Comparison of ENCODE assay signal across 10 mouse cellular contexts in the genomic region with DNA sequence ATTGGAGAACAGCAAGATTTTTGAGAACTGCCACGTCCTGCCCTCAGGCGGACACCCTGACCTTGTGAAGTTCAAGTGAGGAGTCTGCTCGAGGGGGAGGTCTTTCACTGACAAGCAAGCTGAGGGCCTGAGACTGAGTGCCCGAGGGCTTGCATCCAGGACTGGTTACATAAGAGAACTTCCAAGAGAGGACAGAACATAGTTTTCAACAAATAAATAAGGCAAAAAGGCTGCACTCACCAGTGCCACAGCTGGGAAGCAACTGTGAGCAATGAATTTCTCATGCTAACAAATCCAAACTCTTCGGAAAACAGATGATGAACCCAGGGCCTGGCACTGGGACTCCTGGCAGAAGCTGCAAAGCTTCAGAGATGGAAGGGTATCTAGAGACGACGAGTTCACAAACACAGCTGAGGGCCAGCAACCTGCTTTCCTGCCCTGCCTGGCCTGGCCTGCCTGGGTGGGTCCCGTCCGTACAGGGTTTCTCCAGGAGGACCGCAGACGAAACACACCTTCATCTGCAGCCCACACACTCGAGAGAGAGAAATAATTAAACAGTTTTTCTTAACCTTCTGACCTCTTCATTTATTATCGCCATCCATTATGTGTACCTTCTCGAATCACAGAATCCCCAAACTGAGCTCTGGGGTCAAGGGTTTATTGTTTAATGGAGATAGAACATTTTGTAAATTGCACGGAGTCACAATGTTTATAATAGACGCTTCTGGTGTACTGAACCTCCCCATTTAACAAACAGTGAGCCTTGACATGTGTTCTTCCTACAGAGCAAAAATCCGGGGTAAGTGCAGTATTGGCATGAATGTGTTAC.
A peak's percentile ranks its signal among the peaks of the same experiment; 100 is the strongest.
DNase-seq lines count a peak whose midpoint lies in the region; ATAC-seq lines count a peak whose summit lies in the region.
"Had no signal": no experiment of that assay in that cellular context is flagged by ENCODE, and none has a peak within 500 bp of the region (broad histone marks: within the 10 kb centered on the region; RNA-seq: fewer than 3 reads in every experiment).

No protein-coding gene starts in this region.

- 0 out of 2 replicates have a peak overlapping the region, but pooled peaks have one; percentile 42 for H3K27ac ChIP-seq in lung, embryonic 15.5 days

- no peaks in the 10 kb centered on the region for H3K36me3 ChIP-seq in lung, embryonic 15.5 days

- H3K9ac ChIP-seq in lung, embryonic 15.5 days, result no peak overlapping the region

- WGBS in lung, embryonic 15.5 days, result 26% methylated on average over 17 of the region's 17 CpGs

- ATAC-seq in lung, embryonic 15.5 days (ENCODE audit: borderline replicate concordance, extremely low read depth, low FRiP score, low TSS enrichment), result no peak
- ATAC-seq in inflammation-experienced regulatory T-cells, adult 6 months, result no peak

- no peak overlapping the region for H3K4me2 ChIP-seq in lung, embryonic 15.5 days

- DNase-seq in adrenal gland, adult 2 months, result peak; percentile 14
- no peak for DNase-seq in adrenal gland, postnatal 4 days (ENCODE audit: low spot score in 2 of 2)
- DNase-seq in testis, postnatal 14 days (ENCODE audit: low spot score), result peak; percentile 36
- DNase-seq in testis, postnatal 10 days (ENCODE audit: low spot score), result no peak
- DNase-seq in layer of hippocampus, adult 9-11 months, result no peak
- DNase-seq in right cerebral cortex, postnatal 36 days (ENCODE audit: low spot score in 2 of 2), result no peak
- DNase-seq: thymus, postnatal 4 days had no signal

- H3K27me3 ChIP-seq in lung, embryonic 15.5 days, result no peaks in the 10 kb centered on the region

- H3K4me3 ChIP-seq in lung, embryonic 15.5 days, result no peak overlapping the region
- H3K4me3 ChIP-seq: erythroblast, embryonic 14.5 days had no signal

- H3K4me1 ChIP-seq in lung, embryonic 15.5 days, result peaks cover 31% of the 10 kb centered on the region

- H3K9me3 ChIP-seq in lung, embryonic 15.5 days, result no peaks in the 10 kb centered on the region

Comparison
In these comparisons a context has a peak if more than half of its experiments do, and no peak if none do; other contexts are left out.
1. DNase-seq: peak in adrenal gland, adult 2 months (single experiment) and testis, postnatal 14 days (single experiment); none in adrenal gland, postnatal 4 days (0 of 2), testis, postnatal 10 days (single experiment), layer of hippocampus, adult 9-11 months (single experiment) and right cerebral cortex, postnatal 36 days (0 of 2).